ENCODE assay signal across 17 mouse cellular contexts in genomic region chr1:118480484-118481364, GRCm38 (mm10).
A peak's percentile ranks its signal among the peaks of the same experiment; 100 is the strongest.
DNase-seq lines count a peak whose midpoint lies in the region; ATAC-seq and TF ChIP-seq lines count a peak whose summit lies in the region.
"Had no signal": no experiment of that assay in that cellular context is flagged by ENCODE, and none has a peak within 500 bp of the region (broad histone marks: within the 10 kb centered on the region; RNA-seq: fewer than 3 reads in every experiment).

No protein-coding gene starts in this region.

- H3K9me3 ChIP-seq in forebrain, embryonic 11.5 days (ENCODE audit: control insufficient read depth, low read length), result no peaks in the 10 kb centered on the region
- no peaks in the 10 kb centered on the region for H3K9me3 ChIP-seq in forebrain, embryonic 10.5 days
- no peaks in the 10 kb centered on the region for H3K9me3 ChIP-seq in forebrain, embryonic 13.5 days (replicated peaks)
- no peaks in the 10 kb centered on the region for H3K9me3 ChIP-seq in liver, embryonic 16.5 days (replicated peaks; ENCODE audit: control insufficient read depth, low read length)
- H3K9me3 ChIP-seq: intestine, embryonic 15.5 days; limb, embryonic 13.5 days; neural tube, embryonic 12.5 days had no signal

- no peaks in the 10 kb centered on the region for H3K27me3 ChIP-seq in forebrain, embryonic 11.5 days (ENCODE audit: control insufficient read depth, insufficient read depth, low read length)
- no peaks in the 10 kb centered on the region for H3K27me3 ChIP-seq in forebrain, embryonic 10.5 days (ENCODE audit: poor library complexity, severe bottlenecking)
- H3K27me3 ChIP-seq in forebrain, embryonic 13.5 days, result no peaks in the 10 kb centered on the region
- no peaks in the 10 kb centered on the region for H3K27me3 ChIP-seq in liver, embryonic 16.5 days (ENCODE audit: control insufficient read depth, insufficient read depth, low read depth, low read length)
- H3K27me3 ChIP-seq: CH12.LX; intestine, embryonic 15.5 days; limb, embryonic 13.5 days; neural tube, embryonic 12.5 days had no signal

- H3K27ac ChIP-seq in forebrain, embryonic 11.5 days (ENCODE audit: low read depth, low read length), result peak overlapping the region; percentile 34; the same call in 1 of the 2 replicates
- H3K27ac ChIP-seq in forebrain, embryonic 10.5 days, result no peak overlapping the region
- peak overlapping the region; percentile 88 for H3K27ac ChIP-seq in layer of hippocampus, adult 2 months
- peak overlapping the region; percentile 74 for H3K27ac ChIP-seq in forebrain, embryonic 13.5 days
- peak overlapping the region; percentile 74 for H3K27ac ChIP-seq in liver, embryonic 16.5 days (ENCODE audit: low read length)
- H3K27ac ChIP-seq: intestine, embryonic 15.5 days; kidney, postnatal 0 days; macrophage; neural tube, embryonic 12.5 days had no signal

- H3K4me1 ChIP-seq in forebrain, embryonic 11.5 days (replicated peaks; ENCODE audit: control insufficient read depth, insufficient read depth, low read length), result peaks cover 9% of the 10 kb centered on the region; the same call in 1 of the 2 replicates
- peaks cover 36% of the 10 kb centered on the region for H3K4me1 ChIP-seq in forebrain, embryonic 10.5 days
- H3K4me1 ChIP-seq in forebrain, embryonic 13.5 days, result peaks cover 55% of the 10 kb centered on the region
- H3K4me1 ChIP-seq in liver, embryonic 16.5 days (ENCODE audit: control insufficient read depth, low read depth, low read length), result peaks cover 49% of the 10 kb centered on the region
- H3K4me1 ChIP-seq: intestine, embryonic 15.5 days had no signal

- no peak overlapping the region for H3K4me2 ChIP-seq in forebrain, embryonic 11.5 days (ENCODE audit: low read depth, low read length, severe bottlenecking)
- H3K4me2 ChIP-seq in forebrain, embryonic 13.5 days, result peak overlapping the region; percentile 42
- peak overlapping the region; percentile 30 for H3K4me2 ChIP-seq in liver, embryonic 16.5 days (ENCODE audit: low read depth, low read length)
- H3K4me2 ChIP-seq: intestine, embryonic 15.5 days; limb, embryonic 13.5 days; neural tube, embryonic 12.5 days had no signal

- H3K9ac ChIP-seq in forebrain, embryonic 11.5 days (ENCODE audit: low read length), result no peak overlapping the region
- no peak overlapping the region for H3K9ac ChIP-seq in forebrain, embryonic 13.5 days
- no peak overlapping the region for H3K9ac ChIP-seq in liver, embryonic 16.5 days (ENCODE audit: low read depth, low read length)
- H3K9ac ChIP-seq: intestine, embryonic 15.5 days; limb, embryonic 13.5 days; neural tube, embryonic 12.5 days had no signal

- no peak for TF ChIP-seq CTCF in layer of hippocampus, adult 2 months (conservative IDR thresholded peaks at IDR 0.05)

- no peaks in the 10 kb centered on the region; the same call in 1 of the 2 replicates for H3K36me3 ChIP-seq in forebrain, embryonic 11.5 days (ENCODE audit: control insufficient read depth, insufficient read depth, low read length)
- peaks cover 46% of the 10 kb centered on the region for H3K36me3 ChIP-seq in forebrain, embryonic 10.5 days (replicated peaks)
- H3K36me3 ChIP-seq in forebrain, embryonic 13.5 days (ENCODE audit: poor library complexity, severe bottlenecking), result peaks cover 3% of the 10 kb centered on the region; the same call in 1 of the 2 replicates
- H3K36me3 ChIP-seq in liver, embryonic 16.5 days (ENCODE audit: control insufficient read depth, insufficient read depth), result no peaks in the 10 kb centered on the region
- H3K36me3 ChIP-seq: intestine, embryonic 15.5 days had no signal

- 64% methylated on average over 8 of the region's 8 CpGs for WGBS in forebrain, embryonic 11.5 days
- WGBS in forebrain, embryonic 10.5 days, result 76% methylated on average over 8 of the region's 8 CpGs
- 36% methylated on average over 8 of the region's 8 CpGs for WGBS in forebrain, embryonic 13.5 days
- WGBS in liver, embryonic 16.5 days (ENCODE audit: insufficient replicate concordance), result 45% methylated on average over 8 of the region's 8 CpGs

- ATAC-seq in forebrain, embryonic 11.5 days (replicated peaks; ENCODE audit: low FRiP score), result peak; percentile 69
- ATAC-seq in forebrain, embryonic 13.5 days, result peak; percentile 82
- peak; percentile 47; the same call in 1 of the 2 replicates for ATAC-seq in liver, embryonic 16.5 days (ENCODE audit: low read depth)
- ATAC-seq: intestine, embryonic 15.5 days; midbrain, embryonic 16.5 days had no signal

- DNase-seq in forebrain, embryonic 11.5 days (ENCODE audit: low spot score), result no peak
- no peak for DNase-seq in forebrain, embryonic 10.5 days (ENCODE audit: extremely low spot score, low spot score)
- DNase-seq in layer of hippocampus, adult 2 months (ENCODE audit: low spot score in 2 of 2), result no peak
- DNase-seq in layer of hippocampus, postnatal 36 days, result no peak
- no peak for DNase-seq in thymus, postnatal 36 days
- DNase-seq in spleen, adult 12 weeks (ENCODE audit: low spot score), result no peak
- DNase-seq: adrenal gland, adult 8-10 months had no signal

- no peak overlapping the region for H3K4me3 ChIP-seq in forebrain, embryonic 11.5 days (ENCODE audit: low read depth, low read length)
- no peak overlapping the region for H3K4me3 ChIP-seq in forebrain, embryonic 10.5 days
- no peak overlapping the region for H3K4me3 ChIP-seq in layer of hippocampus, adult 2 months
- H3K4me3 ChIP-seq in forebrain, embryonic 13.5 days, result no peak overlapping the region
- no peak overlapping the region for H3K4me3 ChIP-seq in liver, embryonic 16.5 days (ENCODE audit: low read depth, low read length)
- H3K4me3 ChIP-seq: erythroblast, embryonic 14.5 days; intestine, embryonic 15.5 days; limb, embryonic 13.5 days; neural tube, embryonic 12.5 days had no signal
